Mouse (Mus musculus): ENCODE data around the gene Cyren. TPM values are rescaled to one million over a fixed set of nuclear protein-coding genes. Genes with fewer than 3 reads are reported as not detected.

Cyren gene
- polyA plus RNA-seq, 1 experiment from 2014 or later = 12.1 TPM

DNA sequence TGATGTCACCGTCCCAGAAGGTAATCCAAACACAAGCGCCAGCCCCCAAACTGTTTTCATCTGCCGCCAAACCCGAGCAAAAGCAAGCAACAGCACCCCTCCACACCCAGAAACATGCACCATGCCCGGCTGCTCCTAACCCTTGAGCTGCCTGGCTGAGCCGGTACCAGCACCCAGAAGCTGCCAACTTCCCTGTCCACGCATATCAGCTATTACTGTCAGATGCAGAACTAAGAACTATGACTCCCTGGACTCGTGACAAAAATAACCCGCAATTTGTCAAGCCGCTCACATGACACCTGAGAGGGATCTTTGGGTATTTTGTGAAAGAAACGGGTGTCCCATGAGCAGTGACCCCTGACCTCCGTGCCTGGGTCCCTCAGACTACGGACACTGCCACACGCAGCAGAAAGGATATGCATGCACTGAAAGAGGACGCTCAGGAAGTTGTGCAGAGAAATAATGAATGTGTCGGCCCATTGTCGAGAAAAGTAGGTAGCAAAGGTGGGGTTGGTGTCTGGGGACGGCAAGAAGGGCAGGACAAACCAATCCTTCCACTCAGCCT, 29.9 kb upstream of the Cyren start:
- Histone ChIP-seq H3K9me3 (replicated peaks) (no peaks in the 10 kb centered on the region), H3K36me3 (ENCODE audit: poor library complexity, severe bottlenecking) (peaks cover 46% of the 10 kb centered on the region), H3K4me1 (peaks cover 8% of the 10 kb centered on the region), H3K4me2 (no peak overlapping the region), H3K27me3 (no peaks in the 10 kb centered on the region), H3K4me3 (no peak overlapping the region), H3K27ac (no peak overlapping the region), H3K9ac (no peak overlapping the region)
- ATAC-seq = no peak
- WGBS = 90% methylated on average over 18 of the region's 18 CpGs

DNA sequence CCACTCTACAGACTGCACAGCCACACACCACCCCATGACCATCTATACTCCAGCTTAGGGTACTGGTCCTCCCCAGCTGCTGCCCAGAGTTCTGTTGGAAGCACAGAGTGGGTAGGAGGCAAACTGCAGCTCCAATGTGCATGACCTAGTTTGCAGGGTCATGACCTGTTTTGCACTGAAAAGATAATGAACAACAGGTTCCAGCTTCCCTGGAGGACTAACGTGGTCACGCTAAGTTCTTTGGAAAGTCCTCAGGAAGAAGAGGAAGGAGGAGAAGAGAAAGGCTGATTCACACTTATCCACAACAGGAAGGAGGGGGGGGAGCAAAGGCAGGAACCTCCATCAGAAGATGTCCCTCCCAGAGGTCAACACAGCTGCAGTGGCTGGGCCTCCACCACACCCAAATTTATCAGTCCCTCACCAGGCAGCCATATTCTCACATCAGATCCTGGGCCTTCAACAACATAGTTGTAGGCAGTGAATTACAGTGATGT, 29.3 kb upstream of the Cyren start:
- Histone ChIP-seq H3K27ac (no peak overlapping the region), H3K9ac (no peak overlapping the region), H3K27me3 (no peaks in the 10 kb centered on the region), H3K4me3 (no peak overlapping the region), H3K36me3 (ENCODE audit: poor library complexity, severe bottlenecking) (peaks cover 52% of the 10 kb centered on the region), H3K9me3 (replicated peaks) (no peaks in the 10 kb centered on the region), H3K4me1 (peaks cover 8% of the 10 kb centered on the region), H3K4me2 (no peak overlapping the region)
- ATAC-seq = no peak
- WGBS = 88% methylated on average over 2 of the region's 2 CpGs

DNA sequence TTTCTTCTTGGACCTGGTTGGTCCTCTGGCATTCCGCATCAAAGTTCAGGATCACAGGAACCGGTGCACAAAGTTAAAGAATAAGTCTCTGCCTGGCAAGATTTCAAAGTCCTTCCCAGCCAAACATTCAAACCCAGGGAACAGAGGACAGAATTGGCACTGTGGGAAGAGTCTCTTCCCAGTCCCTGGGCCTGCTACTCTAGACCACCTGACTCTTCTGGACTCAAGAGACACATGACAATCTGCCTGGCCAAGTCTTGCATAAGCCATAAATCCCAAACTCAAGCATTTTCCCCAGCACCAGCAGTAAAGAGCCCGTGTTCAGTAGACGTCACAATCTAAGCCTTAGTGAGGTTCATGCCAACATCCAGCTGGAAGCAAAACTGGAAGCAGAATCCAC, 28.8 kb upstream of the Cyren start:
- ATAC-seq = no peak

DNA sequence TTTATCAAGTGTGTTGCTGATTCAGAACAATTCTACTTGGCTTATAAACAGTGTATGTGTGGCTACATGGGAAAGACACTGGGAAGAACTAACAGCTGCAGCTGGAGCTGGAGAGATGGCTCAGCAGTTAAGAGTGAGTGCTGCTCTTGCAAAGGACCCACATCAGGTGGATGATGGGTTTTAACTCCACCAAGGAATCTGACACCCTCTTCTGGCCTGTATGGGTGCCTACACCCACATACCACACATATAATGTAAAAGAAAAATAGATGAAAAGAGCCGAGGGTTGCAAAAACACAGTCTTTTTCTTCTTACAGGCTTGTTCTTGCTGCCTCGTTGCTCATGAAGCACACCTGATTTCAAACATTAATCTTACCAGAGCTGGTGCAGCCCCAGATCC, 28.3 kb upstream of the Cyren start:
- Histone ChIP-seq H3K4me3 (no peak overlapping the region), H3K9ac (no peak overlapping the region), H3K27ac (no peak overlapping the region), H3K4me1 (peaks cover 8% of the 10 kb centered on the region), H3K4me2 (no peak overlapping the region), H3K36me3 (ENCODE audit: poor library complexity, severe bottlenecking) (peaks cover 61% of the 10 kb centered on the region), H3K27me3 (no peaks in the 10 kb centered on the region), H3K9me3 (replicated peaks) (no peaks in the 10 kb centered on the region)
- no peak for ATAC-seq
- 78% methylated on average over 2 of the region's 2 CpGs for WGBS

More for the DNA sequence above, 28.8 kb upstream of the Cyren start:
- Histone ChIP-seq H3K4me2 (no peak overlapping the region), H3K4me1 (peaks cover 8% of the 10 kb centered on the region), H3K27me3 (no peaks in the 10 kb centered on the region), H3K9ac (no peak overlapping the region), H3K4me3 (no peak overlapping the region), H3K27ac (no peak overlapping the region), H3K36me3 (ENCODE audit: poor library complexity, severe bottlenecking) (peaks cover 57% of the 10 kb centered on the region), H3K9me3 (replicated peaks) (no peaks in the 10 kb centered on the region)
- 93% methylated on average over 4 of the region's 4 CpGs for WGBS

DNA sequence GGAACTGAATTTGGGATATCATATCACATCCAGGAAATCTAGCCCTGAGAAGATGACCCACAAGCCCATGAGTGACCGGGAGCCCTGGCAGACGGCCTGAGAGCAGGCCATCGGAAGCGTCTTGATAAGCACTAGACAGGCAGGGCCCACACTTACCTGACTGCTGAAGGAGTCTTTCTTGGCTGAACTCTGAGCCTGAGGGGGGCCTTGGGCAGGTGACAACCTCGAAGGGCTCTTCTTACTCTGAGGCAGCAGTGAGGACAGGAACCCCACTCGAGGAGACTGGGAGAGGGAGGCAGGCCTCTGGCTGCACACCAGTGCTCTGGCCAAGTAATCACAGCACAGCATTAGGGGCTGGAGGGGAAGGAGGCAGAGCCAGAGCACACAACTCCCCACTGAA, 26.5 kb upstream of the Cyren start:
- no peak for ATAC-seq
- H3K36me3 ChIP-seq (ENCODE audit: poor library complexity, severe bottlenecking) = peaks cover 78% of the 10 kb centered on the region
- no peak overlapping the region for H3K9ac ChIP-seq
- H3K9me3 ChIP-seq (replicated peaks) = no peaks in the 10 kb centered on the region
- no peak overlapping the region for H3K27ac ChIP-seq
- H3K27me3 ChIP-seq = no peaks in the 10 kb centered on the region
- WGBS = 96% methylated on average over 6 of the region's 6 CpGs
- H3K4me1 ChIP-seq = no peaks in the 10 kb centered on the region
- no peak overlapping the region for H3K4me3 ChIP-seq
- H3K4me2 ChIP-seq = no peak overlapping the region

DNA sequence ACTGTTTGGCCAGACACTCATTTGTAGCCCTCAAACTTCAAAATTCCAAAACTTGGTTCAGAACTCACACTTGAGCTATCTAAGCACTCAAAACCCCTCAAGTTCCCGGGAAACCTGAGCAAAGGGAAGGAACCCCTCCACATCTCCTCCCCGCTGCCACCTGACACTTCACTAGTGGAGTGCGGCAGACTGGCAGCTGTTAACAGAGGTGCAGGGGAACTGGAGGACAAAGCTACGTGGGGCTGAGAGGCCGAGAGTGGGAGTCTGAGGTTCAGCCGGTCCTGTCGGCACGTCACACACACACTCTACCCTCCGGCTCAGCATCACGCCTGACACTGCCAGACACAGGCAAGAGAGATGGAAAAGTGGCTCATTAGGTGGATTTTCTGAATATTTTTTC, 26.0 kb upstream of the Cyren start:
- no peak overlapping the region for H3K4me2 ChIP-seq
- no peak overlapping the region for H3K9ac ChIP-seq
- no peaks in the 10 kb centered on the region for H3K9me3 ChIP-seq (replicated peaks)
- H3K4me3 ChIP-seq = no peak overlapping the region
- no peak overlapping the region for H3K27ac ChIP-seq
- H3K4me1 ChIP-seq = no peaks in the 10 kb centered on the region
- WGBS = 90% methylated on average over 10 of the region's 10 CpGs
- no peaks in the 10 kb centered on the region for H3K27me3 ChIP-seq
- ATAC-seq = no peak
- peaks cover 83% of the 10 kb centered on the region for H3K36me3 ChIP-seq (ENCODE audit: poor library complexity, severe bottlenecking)

DNA sequence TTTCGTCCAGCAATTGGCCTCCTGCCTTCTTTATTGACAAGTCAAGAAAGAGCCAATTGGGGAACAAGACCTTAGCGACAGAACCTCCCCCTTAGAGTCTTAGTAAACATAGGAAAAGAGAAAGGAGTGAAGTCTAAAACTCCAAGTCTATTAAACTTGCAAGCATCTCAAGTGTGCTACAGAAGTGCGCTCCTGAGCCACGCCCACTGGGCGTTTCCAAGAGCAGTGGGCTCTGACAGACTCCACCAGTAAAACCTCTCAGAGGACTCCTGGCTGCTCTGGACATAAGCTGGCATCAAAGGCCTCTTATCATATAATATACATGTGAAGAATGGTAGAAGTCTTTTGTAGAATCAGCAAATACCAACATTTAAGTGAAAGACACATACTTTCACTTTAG, 25.6 kb upstream of the Cyren start:
- Histone ChIP-seq H3K36me3 (ENCODE audit: poor library complexity, severe bottlenecking) (peaks cover 84% of the 10 kb centered on the region), H3K9ac (no peak overlapping the region), H3K4me2 (no peak overlapping the region), H3K4me3 (no peak overlapping the region), H3K27me3 (no peaks in the 10 kb centered on the region), H3K9me3 (replicated peaks) (no peaks in the 10 kb centered on the region), H3K4me1 (no peaks in the 10 kb centered on the region), H3K27ac (no peak overlapping the region)
- ATAC-seq = no peak
- 88% methylated on average over 5 of the region's 5 CpGs for WGBS

DNA sequence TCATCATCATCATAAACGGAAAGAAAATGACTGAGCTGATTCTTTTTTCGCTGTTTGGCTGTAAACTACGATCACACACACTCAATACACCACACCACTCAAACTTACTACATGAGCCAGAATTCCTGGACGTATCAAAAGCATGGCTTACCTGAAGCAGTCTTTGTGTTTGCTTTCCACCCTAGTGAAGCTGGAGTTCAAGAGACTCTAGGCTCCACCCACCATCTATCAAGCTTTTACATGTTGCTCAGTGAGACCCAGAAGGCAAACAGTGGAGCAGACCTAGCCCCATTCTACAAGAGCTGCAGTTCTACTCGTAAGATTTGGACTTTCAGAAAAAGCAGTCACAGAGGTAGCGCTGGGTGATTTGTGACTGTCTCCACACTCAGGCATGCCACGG, 24.7 kb upstream of the Cyren start:
- H3K9me3 ChIP-seq (replicated peaks) = no peaks in the 10 kb centered on the region
- H3K4me1 ChIP-seq = no peaks in the 10 kb centered on the region
- H3K4me2 ChIP-seq = no peak overlapping the region
- H3K27me3 ChIP-seq = no peaks in the 10 kb centered on the region
- peaks cover 85% of the 10 kb centered on the region for H3K36me3 ChIP-seq (ENCODE audit: poor library complexity, severe bottlenecking)
- H3K4me3 ChIP-seq = no peak overlapping the region
- no peak overlapping the region for H3K27ac ChIP-seq
- WGBS = 95% methylated on average over 7 of the region's 7 CpGs
- H3K9ac ChIP-seq = no peak overlapping the region
- no peak for ATAC-seq

DNA sequence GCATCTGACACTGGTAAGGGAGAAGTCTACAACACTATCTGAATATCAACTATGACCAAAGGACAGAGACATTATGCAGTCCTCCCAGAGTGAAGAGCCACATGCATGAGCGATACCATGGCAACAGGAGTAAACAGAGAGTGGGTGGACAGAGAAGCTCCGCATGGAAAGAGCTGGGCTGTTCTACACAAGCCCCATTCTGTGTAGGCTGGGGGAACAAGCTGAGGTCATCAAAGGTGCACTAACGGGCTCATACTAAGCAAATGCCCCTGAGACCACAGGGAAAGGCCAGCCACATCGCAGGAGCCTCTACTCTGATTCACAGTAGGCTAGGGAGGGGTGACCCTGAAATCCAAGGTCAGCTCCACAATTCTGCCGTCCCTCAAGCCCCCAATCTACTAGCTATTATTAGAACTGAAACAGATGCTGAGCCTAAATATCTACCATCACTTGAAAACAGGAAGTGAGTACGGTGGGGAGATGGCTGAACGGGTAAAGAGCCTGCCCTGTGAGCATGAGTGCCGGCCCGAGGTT, 24.1 kb upstream of the Cyren start:
- H3K27ac ChIP-seq = no peak overlapping the region
- no peaks in the 10 kb centered on the region for H3K27me3 ChIP-seq
- peaks cover 80% of the 10 kb centered on the region for H3K36me3 ChIP-seq (ENCODE audit: poor library complexity, severe bottlenecking)
- H3K4me3 ChIP-seq = no peak overlapping the region
- no peak for ATAC-seq
- no peak overlapping the region for H3K9ac ChIP-seq
- no peak overlapping the region for H3K4me2 ChIP-seq
- H3K4me1 ChIP-seq = no peaks in the 10 kb centered on the region
- 78% methylated on average over 9 of the region's 9 CpGs for WGBS
- no peaks in the 10 kb centered on the region for H3K9me3 ChIP-seq (replicated peaks)

DNA sequence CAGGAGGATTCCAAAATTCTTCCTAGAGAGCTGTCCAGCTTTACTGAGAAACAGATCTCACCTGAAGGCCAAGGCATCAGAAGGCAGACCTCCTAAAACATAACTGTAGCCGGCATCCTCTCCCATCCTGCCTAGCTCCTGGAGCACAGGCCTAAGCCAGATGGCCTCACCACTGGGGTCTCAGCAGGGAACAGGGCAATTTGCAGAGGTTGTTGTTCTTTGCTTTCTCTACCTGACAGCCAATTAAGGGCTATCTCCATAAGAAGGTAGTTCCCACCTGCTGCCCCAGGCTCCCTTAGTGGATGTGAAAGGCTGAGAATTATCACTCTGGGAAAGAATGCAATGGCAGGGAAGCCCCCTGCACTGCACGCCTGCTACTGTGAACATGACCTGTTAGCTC, 23.1 kb upstream of the Cyren start:
- Histone ChIP-seq H3K4me2 (no peak overlapping the region), H3K4me3 (no peak overlapping the region), H3K27me3 (no peaks in the 10 kb centered on the region), H3K9me3 (replicated peaks) (no peaks in the 10 kb centered on the region), H3K4me1 (no peaks in the 10 kb centered on the region), H3K9ac (no peak overlapping the region), H3K27ac (no peak overlapping the region), H3K36me3 (ENCODE audit: poor library complexity, severe bottlenecking) (peaks cover 75% of the 10 kb centered on the region)
- WGBS = 62% methylated on average over 2 of the region's 2 CpGs
- ATAC-seq = no peak

DNA sequence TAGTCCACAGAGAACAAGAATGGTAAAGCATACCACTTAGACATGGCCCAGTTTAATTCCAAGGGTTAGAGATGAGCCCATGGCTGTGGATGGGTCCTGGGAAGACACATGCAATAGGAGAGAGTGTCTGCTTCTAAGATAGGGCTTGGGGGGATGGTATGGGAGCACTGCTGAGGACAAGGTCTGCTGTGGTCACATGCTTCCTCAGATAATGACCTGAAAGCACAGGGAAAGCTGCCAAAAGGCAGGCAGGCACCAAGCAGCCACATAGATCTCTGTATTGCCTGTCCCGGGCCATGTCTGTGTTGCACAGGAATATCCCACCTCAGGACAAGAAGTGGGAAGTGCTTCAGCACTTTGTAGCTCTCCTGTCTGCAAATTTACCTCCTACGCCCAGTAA, 21.3 kb upstream of the Cyren start:
- no peak for ATAC-seq
- H3K4me2 ChIP-seq = no peak overlapping the region
- H3K4me3 ChIP-seq = no peak overlapping the region
- 96% methylated on average over 2 of the region's 2 CpGs for WGBS
- no peak overlapping the region for H3K27ac ChIP-seq
- no peak overlapping the region for H3K9ac ChIP-seq
- H3K4me1 ChIP-seq = no peaks in the 10 kb centered on the region
- no peaks in the 10 kb centered on the region for H3K9me3 ChIP-seq (replicated peaks)
- no peaks in the 10 kb centered on the region for H3K27me3 ChIP-seq
- peaks cover 78% of the 10 kb centered on the region for H3K36me3 ChIP-seq (ENCODE audit: poor library complexity, severe bottlenecking)

DNA sequence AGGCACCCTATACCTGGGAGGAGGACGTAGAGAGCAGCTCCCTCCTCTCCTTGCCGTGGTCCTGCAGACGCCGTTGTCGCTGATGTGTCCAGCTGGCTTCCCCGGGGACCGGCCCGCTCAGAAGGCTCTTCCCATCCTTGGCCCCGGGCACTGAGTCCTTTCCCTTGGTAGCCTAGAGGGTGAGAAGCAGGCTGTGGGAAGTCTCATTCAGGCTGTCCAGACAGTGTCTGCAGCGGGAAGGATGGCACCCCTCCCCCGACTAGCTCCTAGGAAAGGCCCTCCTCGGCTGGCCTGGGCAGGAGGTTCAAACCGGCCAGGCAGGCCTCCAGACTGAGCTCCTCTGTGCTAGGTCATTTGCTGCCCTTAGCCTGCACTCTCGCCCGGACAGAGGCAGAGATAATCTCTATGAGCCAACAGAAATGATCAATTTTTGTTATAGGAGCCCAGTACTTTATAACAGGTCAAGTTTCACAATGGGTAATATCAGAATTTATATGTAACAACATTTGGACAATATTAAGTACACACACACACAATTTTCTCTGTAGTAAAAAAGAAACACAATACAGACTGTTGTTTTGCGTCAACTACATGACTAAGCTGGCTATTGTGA, 18.4 kb upstream of the Cyren start:
- 58% methylated on average over 16 of the region's 16 CpGs for WGBS
- H3K9me3 ChIP-seq (replicated peaks) = no peaks in the 10 kb centered on the region
- ATAC-seq = no peak
- H3K4me1 ChIP-seq = no peaks in the 10 kb centered on the region
- H3K27ac ChIP-seq = no peak overlapping the region
- H3K4me3 ChIP-seq = no peak overlapping the region
- no peak overlapping the region for H3K4me2 ChIP-seq
- H3K9ac ChIP-seq = no peak overlapping the region
- H3K36me3 ChIP-seq (ENCODE audit: poor library complexity, severe bottlenecking) = peaks cover 83% of the 10 kb centered on the region
- no peaks in the 10 kb centered on the region for H3K27me3 ChIP-seq

DNA sequence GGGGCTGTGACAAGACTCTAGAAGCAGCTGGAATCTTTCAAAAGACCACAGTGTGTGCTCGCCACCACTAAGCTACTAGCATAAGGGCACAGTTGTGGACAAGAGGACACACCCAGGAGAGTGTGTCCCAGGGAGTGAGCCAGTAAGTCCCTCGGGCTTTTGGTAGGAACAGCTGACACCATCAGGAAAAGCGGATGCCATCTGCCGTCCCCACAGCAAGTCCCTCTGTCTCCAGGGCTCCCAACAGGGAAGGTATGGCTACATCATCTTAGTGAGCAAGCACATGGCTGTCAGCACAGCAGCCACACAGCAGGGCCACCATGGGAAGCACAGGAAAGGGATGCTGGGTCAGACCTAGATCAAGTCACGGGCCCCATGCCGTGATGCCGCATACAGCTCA, 17.7 kb upstream of the Cyren start:
- no peak for ATAC-seq
- Histone ChIP-seq H3K9me3 (replicated peaks) (no peaks in the 10 kb centered on the region), H3K4me2 (no peak overlapping the region), H3K4me1 (no peaks in the 10 kb centered on the region), H3K4me3 (no peak overlapping the region), H3K36me3 (ENCODE audit: poor library complexity, severe bottlenecking) (peaks cover 83% of the 10 kb centered on the region), H3K27me3 (no peaks in the 10 kb centered on the region), H3K27ac (no peak overlapping the region), H3K9ac (no peak overlapping the region)
- WGBS = 88% methylated on average over 7 of the region's 7 CpGs

All from forebrain, embryonic 13.5 days (tissue).